Mouse (Mus musculus): ENCODE data around the gene Tmem255b.

- TF ChIP-seq CTCF (IDR thresholded peaks at IDR 0.05; ENCODE audit: low read depth): no peak
- no peak for TF ChIP-seq EP300 (IDR thresholded peaks at IDR 0.05; ENCODE audit: low read depth)
Observed at GRCm38 (mm10) chr8:13436052-13436451, 1.1 kb downstream of the Tmem255b start.

Measured in liver, postnatal 0 days (tissue).